Mouse (Mus musculus) kidney, adult 2 months (tissue): ENCODE measurements around the gene Vmn1r222. TPM values are rescaled to one million over a fixed set of nuclear protein-coding genes. Genes with fewer than 3 reads are reported as not detected.
"Not testable (repeated sequence)": the region's sequence is repeated elsewhere in the genome, so short reads cannot be mapped to it uniquely, and the experiment has no call there.

Experiments used
- DNase-seq: peaks from one replicate; pipeline ENCODE4 v3.0.0; 2021
- H3K27ac ChIP-seq: fragments of 200-500 bp; 2 replicates; pipeline ENCODE4 v1.5.1; 2012; ENCODE audit warnings: low read depth, low read length, control low read depth, inconsistent platforms; ENCODE audit not compliant: insufficient read depth
- H3K27me3 ChIP-seq: fragments of 200-500 bp; replicated peaks from 2 replicates; pipeline ENCODE4 v1.6.1; 2012; ENCODE audit warnings: mild to moderate bottlenecking, moderate library complexity, low read length, inconsistent platforms; ENCODE audit not compliant: control insufficient read depth, insufficient read depth
- H3K36me3 ChIP-seq: fragments of 200-500 bp; 2 replicates; pipeline ENCODE4 v1.6.1; 2012; ENCODE audit warnings: mild to moderate bottlenecking, moderate library complexity, low read length, inconsistent platforms; ENCODE audit not compliant: control insufficient read depth, insufficient read depth
- H3K4me1 ChIP-seq: fragments of 200-500 bp; 2 replicates; pipeline ENCODE4 v1.6.1; 2011; ENCODE audit warnings: low read length; ENCODE audit not compliant: control insufficient read depth, insufficient read depth
- H3K4me3 ChIP-seq: fragments of 200-500 bp; 2 replicates; pipeline ENCODE4 v1.5.1; 2011; ENCODE audit warnings: mild to moderate bottlenecking, low read depth, low read length, control low read depth; ENCODE audit not compliant: insufficient read depth
- CTCF ChIP-seq: fragments of 200-500 bp; conservative IDR thresholded peaks from 2 replicates; pipeline ENCODE4 v1.5.1; 2011; ENCODE audit warnings: low read depth, mild to moderate bottlenecking, control low read depth, low read length, moderate library complexity, mixed read lengths; ENCODE audit not compliant: insufficient read depth, insufficient read length
- POLR2A ChIP-seq: fragments of 200-500 bp; IDR thresholded peaks from one replicate; pipeline ENCODE4 v1.6.1; 2011; ENCODE audit warnings: low read depth, low read length, control low read depth
- whole genome bisulfite sequencing: fragments of 180-500 bp; shearing (Covaris S2); methylation state at CpG from one replicate; pipeline ENCODE4 v1.1.7; 2018; 5-methylcytosine and 5-hydroxymethylcytosine counted together
- polyA plus RNA-seq: library from polyadenylated mRNA; depleted of rRNA; stranded (reverse); fragments of >200 nt; gene quantifications from 2 replicates; pipeline ENCODE4 v1.2.3, GENCODE M21; 2012; rRNA removed

Vmn1r222 gene
- polyA plus RNA-seq, 1 experiment: not detected

DNA sequence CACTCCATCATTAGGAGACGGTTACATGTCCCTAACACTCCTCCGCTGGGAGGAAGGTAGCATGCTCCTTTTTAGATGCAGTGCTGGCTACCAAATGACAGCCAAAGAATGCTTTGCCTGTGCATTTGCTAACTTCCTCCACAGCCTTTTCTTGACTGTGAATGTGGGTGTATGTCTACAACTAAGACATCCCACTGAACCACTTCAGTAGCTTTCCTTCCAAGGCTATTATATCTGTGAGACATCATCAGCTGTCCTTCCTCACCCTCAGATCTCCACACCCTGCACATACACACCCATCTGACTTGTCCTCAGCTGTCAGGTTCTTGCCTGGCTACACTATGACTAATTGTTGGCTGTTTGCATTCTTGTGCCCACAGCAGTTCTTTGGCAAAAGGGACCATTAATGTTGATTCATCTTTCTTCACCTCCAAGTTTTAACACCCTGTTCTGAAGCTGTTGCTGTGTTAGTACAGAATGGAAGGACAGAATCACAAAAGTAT is 22.9 kb upstream of the Vmn1r222 start:
- Histone ChIP-seq H3K4me3 (no peak overlapping the region), H3K36me3 (no peaks in the 10 kb centered on the region), H3K27me3 (no peaks in the 10 kb centered on the region), H3K4me1 (no peaks in the 10 kb centered on the region), H3K27ac (no peak overlapping the region)
- no peak for TF ChIP-seq CTCF
- TF ChIP-seq POLR2A: no peak
- no peak for DNase-seq
- whole genome bisulfite sequencing: 89% methylated on average over 2 of the region's 2 CpGs

DNA sequence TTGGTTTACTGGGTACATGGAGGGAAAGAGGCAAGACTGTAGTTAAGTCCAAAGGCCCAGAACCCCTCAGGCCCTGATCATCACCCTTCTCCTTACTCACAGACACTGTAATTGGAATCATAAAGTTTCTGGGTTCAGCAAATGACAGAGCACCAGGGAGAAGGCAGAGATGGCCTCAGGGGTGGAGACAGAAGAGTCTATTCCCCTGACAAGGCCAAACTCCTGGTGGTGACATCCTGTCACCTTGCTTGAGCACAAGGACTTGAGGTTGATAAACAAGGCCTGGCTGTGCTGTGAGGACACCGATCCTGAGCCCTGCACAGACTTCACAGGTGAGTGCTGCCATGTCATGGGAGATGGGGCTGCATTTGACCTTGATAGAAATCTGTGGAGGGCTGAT is 11.1 kb upstream of the Vmn1r222 start, which contains the start of gene Vmn1r223:
Vmn1r223 (plus strand) TSS at position 301 of the 400 bp plus-strand sequence.
- H3K4me3 ChIP-seq, DNase-seq, H3K4me1 ChIP-seq, H3K36me3 ChIP-seq, H3K27me3 ChIP-seq, H3K27ac ChIP-seq: not testable (repeated sequence)
- 61% methylated on average over 1 of the region's 1 CpGs for WGBS

DNA sequence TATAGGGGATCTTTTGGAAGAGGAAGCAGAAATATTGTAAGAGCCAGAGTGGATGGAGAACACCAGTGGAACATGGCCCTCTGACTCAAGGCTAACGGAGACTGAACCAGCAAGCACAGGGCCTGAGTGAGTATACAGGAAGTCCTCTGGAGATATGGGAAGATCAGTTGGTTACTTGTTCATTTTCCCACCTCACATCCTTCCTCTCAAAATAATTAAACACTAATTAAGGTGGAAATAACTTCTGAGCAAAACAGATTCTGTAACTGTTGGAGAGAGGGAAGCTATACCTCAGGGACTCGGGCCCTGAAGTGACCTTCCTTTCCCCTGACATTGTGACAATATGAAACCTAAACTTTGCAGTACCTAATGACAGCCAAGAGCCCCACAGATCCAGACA is 21.9 kb downstream of the Vmn1r222 start, which contains the start of gene Vmn1r221:
Vmn1r221 (plus strand) TSS at position 301 of the 400 bp plus-strand sequence.
- H3K27ac ChIP-seq: not testable (repeated sequence)

DNA sequence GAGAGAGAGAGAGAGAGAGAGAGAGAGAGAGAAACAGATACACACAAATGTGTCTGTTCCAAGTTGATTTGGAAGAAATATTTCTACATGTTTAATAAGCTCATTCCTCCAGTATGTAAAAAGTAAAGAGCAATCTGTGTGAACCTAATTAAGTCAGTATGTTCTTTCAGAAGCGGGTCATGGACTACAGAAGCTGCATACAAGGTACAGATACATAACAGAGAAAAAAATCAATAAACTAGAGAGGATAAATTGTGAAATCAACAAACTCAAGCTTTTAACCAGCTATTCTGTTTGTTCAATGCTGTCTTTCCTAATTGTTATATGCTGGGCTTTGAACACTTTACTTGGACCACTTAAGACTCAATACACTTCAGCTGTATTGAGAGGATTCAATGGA is 31.9 kb downstream of the Vmn1r222 start:
- 65% methylated on average over 1 of the region's 1 CpGs for WGBS
- H3K4me1 ChIP-seq, H3K27me3 ChIP-seq, H3K36me3 ChIP-seq, H3K27ac ChIP-seq, DNase-seq, H3K4me3 ChIP-seq: not testable (repeated sequence)

More for the DNA sequence above, 21.9 kb downstream of the Vmn1r222 start, which contains the start of gene Vmn1r221:
- H3K4me3 ChIP-seq, H3K36me3 ChIP-seq, H3K4me1 ChIP-seq, H3K27me3 ChIP-seq, DNase-seq: not testable (repeated sequence)
- WGBS: 70% methylated on average over 2 of the region's 2 CpGs

- TF ChIP-seq CTCF: no peak
- TF ChIP-seq POLR2A: no peak
- no peak for DNase-seq
- H3K4me3 ChIP-seq: no peak within 1 kb of the TSS
- H3K27ac ChIP-seq: no peak within 1 kb of the TSS
- H3K4me1 ChIP-seq: no peaks in the 10 kb centered on the region
- H3K27me3 ChIP-seq: no peaks in the 10 kb centered on the region
- H3K36me3 ChIP-seq: no peaks in the 10 kb centered on the region
- WGBS: 84% methylated on average over 2 of the region's 2 CpGs
These were observed 47.9 kb downstream of the Vmn1r222 start, which contains the start of gene Vmn1r220 for GRCm38 (mm10) chr13:23187875-23188274. TSS of gene Vmn1r220 (minus strand) at chr13:23187975.

Other genes with a start within 250 kb of the Vmn1r222 start
- gene Vmn1r213, start 228.3 kb downstream of the Vmn1r222 start, polyA plus RNA-seq: not detected in 2 replicates
- not detected in 2 replicates for gene Vmn1r214, start 205.5 kb downstream of the Vmn1r222 start, polyA plus RNA-seq
- gene Vmn1r215, start 167.9 kb downstream of the Vmn1r222 start, polyA plus RNA-seq: not detected in 2 replicates
- gene Vmn1r217, start 117.7 kb downstream of the Vmn1r222 start, polyA plus RNA-seq: not detected in 2 replicates
- not detected in 2 replicates for gene Vmn1r218, start 102.8 kb downstream of the Vmn1r222 start, polyA plus RNA-seq
- gene Vmn1r219, start 76.6 kb downstream of the Vmn1r222 start, polyA plus RNA-seq: not detected in 2 replicates
- gene Vmn1r220, start 48.0 kb downstream of the Vmn1r222 start, polyA plus RNA-seq: not detected in 2 replicates
- not detected in 2 replicates for gene Vmn1r221, start 21.8 kb downstream of the Vmn1r222 start, polyA plus RNA-seq
- gene Vmn1r223, start 11.2 kb upstream of the Vmn1r222 start, polyA plus RNA-seq: not detected in 2 replicates
- gene Zfp322a, start 133.3 kb upstream of the Vmn1r222 start, polyA plus RNA-seq: 1.1 and 1.9 TPM in 2 replicates
- gene Abt1, start 187.9 kb upstream of the Vmn1r222 start, polyA plus RNA-seq: 3.3 and 3.9 TPM in 2 replicates
- not detected in 2 replicates for gene Btn1a1, start 230.0 kb upstream of the Vmn1r222 start, polyA plus RNA-seq